Mouse (Mus musculus) olfactory bulb, adult 2 months (tissue): ENCODE results near the gene Lmod2.

Experiments
- CTCF ChIP-seq: fragments of 200-500 bp; IDR thresholded peaks from 2 replicates; pipeline ENCODE4 v1.5.1; 2012; ENCODE audit warnings: low read depth, mild to moderate bottlenecking, low read length, moderate library complexity; ENCODE audit not compliant: insufficient read depth
- POLR2A ChIP-seq: fragments of 200-500 bp; IDR thresholded peaks from 2 replicates; pipeline ENCODE4 v1.6.1; 2012; ENCODE audit warnings: mild to moderate bottlenecking, low read depth, low read length, moderate library complexity; ENCODE audit not compliant: insufficient read depth

- no peak for TF ChIP-seq CTCF
- no peak for TF ChIP-seq POLR2A
Observed at GRCm38 (mm10) chr6:24648403-24648802, 50.8 kb downstream of the Lmod2 start.
